Mouse (Mus musculus): ENCODE measurements around the gene Nsun7.

Gene Nsun7

DNA sequence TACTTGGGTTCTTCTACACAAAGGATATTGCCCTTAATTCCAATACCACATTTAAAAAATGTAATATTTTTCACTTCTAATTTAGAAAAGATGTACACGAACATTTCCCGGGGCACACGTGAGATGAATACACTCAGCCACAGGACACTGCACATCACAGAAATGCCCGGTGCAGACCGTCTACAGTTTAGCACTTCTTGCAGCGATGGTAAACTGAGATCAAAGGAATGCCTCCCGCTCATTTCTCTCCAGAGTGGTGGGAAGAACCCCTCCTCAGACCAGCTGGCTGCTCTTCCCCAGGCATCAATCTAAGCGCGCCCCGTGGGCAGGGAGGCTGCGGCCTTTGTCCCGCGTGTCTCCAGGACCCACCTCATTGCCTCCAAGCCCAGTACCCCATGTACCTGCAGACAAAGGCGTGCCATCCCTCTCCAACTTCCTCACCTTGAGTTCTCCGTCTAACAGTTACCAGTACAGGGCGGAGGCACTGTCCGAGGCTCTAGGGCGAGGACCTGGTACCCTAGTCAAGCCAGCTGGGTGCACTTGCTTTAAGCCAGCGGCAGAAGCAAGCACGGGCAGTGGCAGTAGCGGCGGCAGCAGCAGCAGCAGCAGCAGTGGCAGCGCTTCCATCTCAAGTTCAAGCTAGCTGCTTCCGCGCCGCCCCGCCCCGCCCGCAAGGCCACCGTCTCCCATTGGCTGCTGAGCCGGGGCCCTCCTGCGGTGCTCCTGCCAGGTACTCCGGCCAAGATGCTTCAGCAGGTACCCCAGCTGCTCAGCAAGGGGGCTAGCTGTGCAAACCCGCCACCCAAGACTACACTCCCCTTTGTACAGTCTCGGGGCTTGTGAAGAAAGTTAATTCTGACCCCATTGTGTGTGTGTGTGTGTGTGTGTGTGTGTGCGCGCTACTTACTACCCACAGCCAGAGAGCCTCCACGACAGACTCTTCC lies 77.6 kb downstream of the Nsun7 start:
- DNase-seq (ENCODE audit: low read depth, low spot score), result peak; percentile 52

DNA sequence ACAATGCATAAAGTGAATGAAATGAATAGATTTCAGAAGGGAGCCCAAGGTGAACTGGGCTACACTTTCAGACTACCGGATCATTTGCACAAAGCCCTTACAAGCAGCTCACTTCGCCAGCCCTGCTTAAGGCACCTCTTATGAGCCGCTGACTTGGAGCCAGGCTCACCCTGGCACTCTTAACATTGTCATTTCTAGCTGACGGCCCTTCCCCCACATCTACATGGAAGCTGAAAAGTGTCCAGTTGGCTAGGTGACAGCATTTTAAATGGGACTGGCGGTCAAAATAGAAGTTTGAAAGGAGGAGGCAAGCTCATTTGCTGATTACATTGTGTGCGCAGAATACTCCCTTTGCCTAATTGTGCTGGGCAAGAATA lies 78.3 kb downstream of the Nsun7 start:
- no peak for DNase-seq (ENCODE audit: low read depth, low spot score)

- DNase-seq (ENCODE audit: low read depth, low spot score), result peak; percentile 60
These were observed 78.9 kb downstream of the Nsun7 start for GRCm38 (mm10) chr5:66338583-66338982.

DNA sequence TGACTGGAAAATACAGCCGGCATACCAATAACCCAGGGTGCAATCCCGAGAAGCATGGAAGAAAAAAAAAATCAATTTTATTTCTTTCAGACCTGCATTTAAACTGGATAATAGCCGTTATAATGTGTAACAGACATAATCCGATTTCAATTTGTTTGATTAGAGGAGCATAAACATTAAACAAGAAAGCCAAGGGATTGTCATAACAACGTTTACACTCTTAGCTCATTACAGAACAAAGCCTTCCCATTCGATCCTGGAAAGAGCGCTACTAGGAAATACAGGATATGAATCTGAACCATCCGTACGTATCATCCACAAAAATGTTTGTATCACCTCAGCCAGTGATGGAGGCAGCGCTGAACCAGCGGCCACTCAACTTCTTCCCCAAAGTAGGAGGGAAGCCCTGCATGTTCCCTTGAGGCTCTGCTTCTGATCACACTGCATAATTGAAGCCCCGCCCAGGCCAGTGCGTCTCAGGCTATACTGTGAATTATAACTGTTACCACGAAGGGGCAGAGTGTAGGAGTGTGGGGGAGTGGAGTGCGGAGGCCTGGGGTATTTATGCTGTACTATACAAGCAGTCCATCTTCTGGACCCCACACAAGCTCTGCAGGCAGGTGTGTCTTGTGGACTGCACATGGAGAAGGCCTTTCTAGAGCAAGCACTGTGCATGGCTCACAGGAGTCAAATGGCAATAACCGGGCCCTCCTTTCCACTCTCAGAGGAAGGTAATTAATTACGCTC lies 80.8 kb downstream of the Nsun7 start:
- DNase-seq (ENCODE audit: low read depth, low spot score), result no peak

DNA sequence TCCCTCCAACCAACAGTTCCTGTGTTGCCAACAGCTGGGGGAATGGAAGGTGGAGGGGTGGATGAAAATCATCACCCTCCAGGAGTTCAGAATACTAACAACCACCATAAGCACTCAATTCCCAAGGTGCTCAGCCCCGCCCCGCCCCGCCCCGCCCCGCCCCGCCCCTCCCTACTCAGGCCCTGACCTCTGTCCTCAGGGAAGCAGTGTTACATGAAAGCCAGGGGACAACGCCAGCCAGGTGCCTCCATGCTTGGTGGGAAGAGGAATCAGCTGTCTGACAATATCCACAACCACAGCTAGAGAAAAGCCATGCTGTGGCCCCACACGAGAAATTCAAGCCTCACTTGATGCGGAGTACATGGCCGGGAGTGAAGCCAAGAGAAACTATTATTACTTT lies 82.2 kb downstream of the Nsun7 start:
- DNase-seq (ENCODE audit: low read depth, low spot score), result no peak

- no peak for DNase-seq (ENCODE audit: low read depth, low spot score)
These were observed 82.6 kb downstream of the Nsun7 start for GRCm38 (mm10) chr5:66342285-66342684.

DNA sequence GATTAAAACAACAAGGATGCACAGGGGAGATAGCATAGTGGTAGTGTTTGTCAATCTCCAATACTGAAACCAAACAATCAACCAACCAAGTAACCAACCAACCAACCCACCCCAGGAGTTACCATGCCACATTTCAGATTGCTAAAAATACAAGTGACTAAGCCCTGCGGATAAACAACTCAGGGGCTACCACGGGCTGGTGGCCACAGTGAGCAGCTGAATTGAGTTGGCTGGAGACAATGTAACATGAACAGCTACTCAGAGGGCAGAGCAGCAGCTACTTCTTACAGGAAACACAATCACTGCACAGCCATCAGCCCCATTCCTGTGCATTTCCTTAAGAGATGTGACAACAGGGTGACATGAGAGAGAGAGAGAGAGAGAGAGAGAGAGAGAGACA lies 84.5 kb downstream of the Nsun7 start:
- DNase-seq (ENCODE audit: low read depth, low spot score), result no peak

DNA sequence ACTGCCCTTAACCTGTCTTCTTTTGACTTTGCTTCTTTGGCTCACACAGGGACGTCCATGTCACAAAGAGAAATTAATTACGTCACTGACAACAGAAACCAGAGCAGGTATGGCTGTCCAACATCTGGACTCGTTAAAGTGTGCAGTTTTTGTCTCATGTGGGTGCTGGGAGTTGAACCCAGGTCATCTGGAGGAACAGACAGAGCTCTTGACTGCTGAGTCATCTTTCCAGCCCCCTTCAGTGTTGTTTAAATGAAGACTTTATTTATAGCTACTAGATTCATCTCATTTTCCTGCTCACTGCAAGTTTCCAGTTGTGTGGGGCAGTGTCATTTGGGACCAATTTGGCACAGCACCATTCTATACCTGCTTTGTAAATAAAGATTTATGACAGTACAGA lies 85.4 kb downstream of the Nsun7 start:
- DNase-seq (ENCODE audit: low read depth, low spot score), result no peak

GRCm38 (mm10) chr5:66346756-66347155 lies 87.1 kb downstream of the Nsun7 start:
- no peak for DNase-seq (ENCODE audit: low read depth, low spot score)

Measured in mesoderm, embryonic 11.5 days (tissue).